Mouse (Mus musculus) left cerebral cortex, postnatal 4 days (tissue): Measurements from ENCODE around the gene Phactr3. TPM values are rescaled to one million over a fixed set of nuclear protein-coding genes. Genes with fewer than 3 reads are reported as not detected.

ENCODE experiments used
- DNase-seq: peaks from one replicate; pipeline ENCODE4 v3.0.0-alpha.2; 2022
- intact Hi-C: fragments of 180-260 bp; cut with DNase I; formaldehyde crosslinking; loops from one replicate; pipeline ENCODE4 v1.15.1; 2025
- total RNA-seq, 2 experiments: library from RNA; stranded (reverse); gene quantifications; 2 replicates each; pipeline ENCODE4 v1.2.3; 2021

Gene Phactr3
- total RNA-seq, 2 experiments from 2014 or later, result 128 to 133 TPM

GRCm38 (mm10) chr2:178245841-178246240 is 127.1 kb downstream of the Phactr3 start:
- no peak for DNase-seq
- intact Hi-C loops, result no loop called here

GRCm38 (mm10) chr2:178246767-178247166 is 128.0 kb downstream of the Phactr3 start:
- intact Hi-C loops, result no loop called here

GRCm38 (mm10) chr2:178247274-178247673 is 128.5 kb downstream of the Phactr3 start:
- intact Hi-C loops, result no loop called here
- DNase-seq, result no peak

More at GRCm38 (mm10) chr2:178246767-178247166, 128.0 kb downstream of the Phactr3 start:
- DNase-seq, result no peak

GRCm38 (mm10) chr2:178257117-178257825 is 138.5 kb downstream of the Phactr3 start:
- peak; percentile 29 for DNase-seq
- intact Hi-C loops, result no loop called here

- no peak for DNase-seq
- intact Hi-C loops, result no loop called here
Measured at GRCm38 (mm10) chr2:178257986-178258555, 139.3 kb downstream of the Phactr3 start.

GRCm38 (mm10) chr2:178263055-178263454 is 144.3 kb downstream of the Phactr3 start:
- intact Hi-C loops, result no loop called here
- no peak for DNase-seq

GRCm38 (mm10) chr2:178264389-178264788 is 145.6 kb downstream of the Phactr3 start:
- peak; percentile 92 for DNase-seq
- intact Hi-C loops, result loop anchor here (2.0 kb wide), 1 partner anchor 128 kb away; no protein-coding TSS in a partner anchor

- intact Hi-C loops, result loop anchor here (2.0 kb wide), 1 partner anchor 129 kb away; no protein-coding TSS in a partner anchor
- no peak for DNase-seq
Measured at GRCm38 (mm10) chr2:178265454-178265853, 146.7 kb downstream of the Phactr3 start.

- no peak for DNase-seq
- intact Hi-C loops, result no loop called here
Measured at GRCm38 (mm10) chr2:178270794-178271193, 152.0 kb downstream of the Phactr3 start.

- DNase-seq, result peak; percentile 28
- intact Hi-C loops, result no loop called here
Measured at GRCm38 (mm10) chr2:178272350-178272749, 153.6 kb downstream of the Phactr3 start.

- intact Hi-C loops, result no loop called here
- peak; percentile 62 for DNase-seq
Measured at GRCm38 (mm10) chr2:178274126-178274525, 155.4 kb downstream of the Phactr3 start.

GRCm38 (mm10) chr2:178277206-178277605 is 158.4 kb downstream of the Phactr3 start:
- no peak for DNase-seq

GRCm38 (mm10) chr2:178281183-178281582 is 162.4 kb downstream of the Phactr3 start:
- no peak for DNase-seq
- intact Hi-C loops, result no loop called here

More at GRCm38 (mm10) chr2:178277206-178277605, 158.4 kb downstream of the Phactr3 start:
- intact Hi-C loops, result no loop called here

- peak; percentile 69 for DNase-seq
Measured at GRCm38 (mm10) chr2:178287285-178287684, 168.5 kb downstream of the Phactr3 start.

GRCm38 (mm10) chr2:178288666-178289065 is 169.9 kb downstream of the Phactr3 start:
- no peak for DNase-seq
- intact Hi-C loops, result loop anchor here (5.0 kb wide), 1 partner anchor 49 kb away; no protein-coding TSS in a partner anchor

More at GRCm38 (mm10) chr2:178287285-178287684, 168.5 kb downstream of the Phactr3 start:
- intact Hi-C loops, result loop anchor here (5.0 kb wide), 1 partner anchor 50 kb away; no protein-coding TSS in a partner anchor

- DNase-seq, result peak; percentile 59
- intact Hi-C loops, result no loop called here
Measured at GRCm38 (mm10) chr2:178303453-178304187, 184.8 kb downstream of the Phactr3 start.

GRCm38 (mm10) chr2:178304188-178304529 is 185.4 kb downstream of the Phactr3 start:
- intact Hi-C loops, result no loop called here
- DNase-seq, result no peak

GRCm38 (mm10) chr2:178304669-178305068 is 185.9 kb downstream of the Phactr3 start:
- no peak for DNase-seq
- intact Hi-C loops, result no loop called here

- intact Hi-C loops, result no loop called here
- DNase-seq, result no peak
Measured at GRCm38 (mm10) chr2:178313539-178313938, 194.8 kb downstream of the Phactr3 start.

GRCm38 (mm10) chr2:178316281-178316680 is 197.5 kb downstream of the Phactr3 start:
- DNase-seq, result no peak
- intact Hi-C loops, result no loop called here

- intact Hi-C loops, result no loop called here
- no peak for DNase-seq
Measured at GRCm38 (mm10) chr2:178319766-178320165, 201.0 kb downstream of the Phactr3 start.
